Mouse (Mus musculus) heart, postnatal 0 days (tissue): ENCODE data around the gene Sowahc.

ENCODE experiments used
- CTCF ChIP-seq: IDR thresholded peaks from 2 replicates; pipeline ENCODE4 v1.5.1; 2016; ENCODE audit warnings: antibody characterized with exemption, control low read depth, low read depth
- EP300 ChIP-seq: IDR thresholded peaks from 2 replicates; pipeline ENCODE4 v1.6.1; 2016; ENCODE audit warnings: antibody characterized with exemption, low read depth

DNA sequence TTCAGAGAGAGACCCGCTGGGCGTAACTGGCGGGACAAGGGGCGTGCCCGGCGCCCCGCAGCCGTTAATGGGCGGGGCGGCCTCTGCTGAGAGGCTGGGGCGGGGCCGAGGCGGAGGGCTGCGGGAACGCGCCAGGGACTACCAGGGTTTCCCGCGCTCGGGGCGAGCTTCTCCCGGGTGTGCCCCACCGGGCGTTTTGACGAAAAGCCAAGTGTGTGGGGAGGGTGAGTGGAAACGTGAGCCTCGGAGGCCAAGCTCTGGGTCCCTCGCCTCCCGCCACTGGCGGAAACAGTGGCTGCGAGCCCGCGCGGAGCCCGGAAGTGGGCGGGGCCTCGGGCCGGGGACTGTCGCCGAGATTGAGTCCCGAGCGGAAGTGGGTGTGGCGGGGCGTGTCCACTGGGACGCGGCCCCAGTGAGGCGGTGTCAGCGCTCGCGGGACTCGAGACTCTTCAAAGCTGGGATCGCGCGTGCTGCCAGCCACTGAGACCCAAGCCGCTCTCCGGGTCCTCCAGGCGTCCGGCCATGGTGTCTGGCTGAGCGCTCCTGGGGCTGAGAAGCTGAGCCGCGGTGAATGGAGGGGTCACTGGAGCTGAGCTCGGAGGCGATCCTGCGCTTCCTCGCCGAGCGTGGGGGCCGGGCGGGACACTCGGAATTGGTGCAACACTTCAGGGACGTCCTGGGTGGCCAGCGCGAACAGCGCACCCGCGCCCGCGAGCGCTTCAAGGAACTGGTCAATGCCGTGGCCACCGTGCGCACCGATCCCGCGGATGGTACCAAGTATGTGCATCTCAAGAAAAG is at the start of gene Sowahc, which contains the start of gene Sept10:
- TF ChIP-seq CTCF (no peak), EP300 (peak; percentile 58; the same call in 1 of the 2 replicates)
